8 mouse cellular contexts compared by ENCODE assay signal in the genomic region with DNA sequence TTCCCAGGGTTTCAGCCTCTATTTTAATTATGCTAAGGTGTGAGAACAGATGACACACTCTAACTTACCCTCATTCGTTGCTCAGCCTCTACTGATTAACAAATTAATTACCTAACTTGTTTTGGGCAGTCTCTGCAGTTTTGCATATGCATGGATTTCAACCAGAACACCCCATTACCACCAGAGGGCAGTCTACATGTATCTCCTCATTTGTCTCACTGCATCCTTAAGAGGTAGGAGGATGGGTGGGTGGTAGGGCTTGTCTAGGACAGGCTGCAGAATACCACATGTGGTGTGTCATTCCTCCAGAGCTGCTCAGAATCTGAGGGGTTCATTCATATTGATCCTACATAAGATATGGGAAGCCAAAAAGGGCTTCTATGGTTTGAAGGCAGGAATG. TPM values are rescaled to one million over a fixed set of nuclear protein-coding genes. Genes with fewer than 3 reads are reported as not detected.
DNase-seq lines count a peak whose midpoint lies in the region; ATAC-seq lines count a peak whose summit lies in the region.
"Had no signal": no experiment of that assay in that cellular context is flagged by ENCODE, and none has a peak within 500 bp of the region (broad histone marks: within the 10 kb centered on the region; RNA-seq: fewer than 3 reads in every experiment).

No protein-coding gene starts in this region.

- no peak overlapping the region for H3K27ac ChIP-seq in kidney, embryonic 16.5 days (ENCODE audit: low read length)
- H3K27ac ChIP-seq: lung, embryonic 15.5 days had no signal

- H3K9me3 ChIP-seq in kidney, embryonic 16.5 days (ENCODE audit: low read length) = no peaks in the 10 kb centered on the region
- H3K9me3 ChIP-seq: lung, embryonic 15.5 days had no signal

- H3K4me2 ChIP-seq in kidney, embryonic 16.5 days (replicated peaks; ENCODE audit: low read depth, low read length) = no peak overlapping the region
- H3K4me2 ChIP-seq: lung, embryonic 15.5 days had no signal

- no peaks in the 10 kb centered on the region for H3K36me3 ChIP-seq in kidney, embryonic 16.5 days (ENCODE audit: insufficient read depth, low read length)
- H3K36me3 ChIP-seq: lung, embryonic 15.5 days had no signal

- ATAC-seq in kidney, embryonic 16.5 days (ENCODE audit: low FRiP score, low TSS enrichment) = no peak
- peak; percentile 68 for ATAC-seq in CD4-positive, CD25-positive, alpha-beta regulatory T cell, adult 4 months
- peak; percentile 81 for ATAC-seq in erythroid progenitor cell, adult 5-6 weeks (replicated peaks; ENCODE audit: low FRiP score, poor library complexity, severe bottlenecking)

- no peak overlapping the region for H3K9ac ChIP-seq in kidney, embryonic 16.5 days (replicated peaks; ENCODE audit: low read length)
- H3K9ac ChIP-seq: lung, embryonic 15.5 days had no signal

- no peaks in the 10 kb centered on the region for H3K27me3 ChIP-seq in kidney, embryonic 16.5 days (ENCODE audit: insufficient read depth, low read length)
- H3K27me3 ChIP-seq: lung, embryonic 15.5 days had no signal

- H3K4me3 ChIP-seq in kidney, embryonic 16.5 days (ENCODE audit: low read length) = no peak overlapping the region
- H3K4me3 ChIP-seq: lung, embryonic 15.5 days had no signal

- H3K4me1 ChIP-seq in kidney, embryonic 16.5 days (ENCODE audit: insufficient read depth, low read length) = no peaks in the 10 kb centered on the region
- H3K4me1 ChIP-seq: lung, embryonic 15.5 days had no signal

- 20% methylated on average over 1 of the region's 1 CpGs for whole genome bisulfite sequencing in kidney, embryonic 16.5 days

- peak; percentile 38 for DNase-seq in kidney, adult 11 months
- peak; percentile 36 for DNase-seq in Muller cell, postnatal 12 days (ENCODE audit: inconsistent ontology term)
- DNase-seq in lung, postnatal 14 days = peak; percentile 31
- DNase-seq in ovary, postnatal 36 days (ENCODE audit: low spot score) = no peak

RNA-seq across cellular contexts. Expression of a gene that starts 31.7 kb away (rescaled TPM):
- polyA plus RNA-seq in kidney, embryonic 16.5 days (2015; fragmentation: Nextera tagmentation; extraction: Ambion mirVana) = 1.3 and 1.4 TPM in 2 replicates
- polyA plus RNA-seq in CD4-positive, CD25-positive, alpha-beta regulatory T cell, adult 4 months (2017; shearing (Covaris generic)) = 10 to 100 TPM; 47.4 to 58.6 TPM
- total RNA-seq in erythroid progenitor cell, adult 5-6 weeks (2015; ENCODE audit: low replicate concordance) = 14.8 and 28.5 TPM in 2 replicates
- total RNA-seq in erythroid progenitor cell, adult 5-6 weeks (2017; ENCODE audit: low replicate concordance) = 31.6 and 33.5 TPM in 2 replicates

Comparison
In these comparisons a context has a peak if more than half of its experiments do, and no peak if none do; other contexts are left out.
1. RNA of a gene that starts 31.7 kb away (polyA plus RNA-seq): 47.4 to 58.6 TPM in CD4-positive, CD25-positive, alpha-beta regulatory T cell, adult 4 months; 1.3 to 1.4 TPM in kidney, embryonic 16.5 days; every median in the first group is over 10 times any median in the second.